In genomic region chr8:94214252-94215173, GRCm38 (mm10) we compare ENCODE assay signal across 8 mouse cellular contexts. TPM values are rescaled to one million over a fixed set of nuclear protein-coding genes. Genes with fewer than 3 reads are reported as not detected.
DNase-seq lines count a peak whose midpoint lies in the region; ATAC-seq lines count a peak whose summit lies in the region.

Gene Nup93 (plus strand): TSS chr8:94214564.

- no peaks in the 10 kb centered on the region for H3K9me3 ChIP-seq in lung, embryonic 16.5 days (ENCODE audit: control insufficient read depth, low read length)

- peaks cover 13% of the 10 kb centered on the region for H3K4me1 ChIP-seq in lung, embryonic 16.5 days (replicated peaks; ENCODE audit: control insufficient read depth, insufficient read depth, low read length)

- WGBS in lung, embryonic 16.5 days = under 1% methylated on average over 62 of the region's 68 CpGs

- H3K4me2 ChIP-seq in lung, embryonic 16.5 days (ENCODE audit: low read depth, low read length) = peak within 1 kb of the TSS; percentile 83

- peak within 1 kb of the TSS; percentile 82 for H3K4me3 ChIP-seq in lung, embryonic 16.5 days (ENCODE audit: low read length)

- DNase-seq in MEL-GATA-1-ER (ENCODE audit: extremely low read depth, low read depth) = peak; percentile 95
- peak; percentile 98 for DNase-seq in cerebellum, adult 8-10 months
- DNase-seq in forelimb bud, embryonic 11.5 days (ENCODE audit: low read depth, low spot score) = peak; percentile 97
- peak; percentile 95 for DNase-seq in layer of hippocampus, adult 9-10 months (ENCODE audit: low spot score)
- DNase-seq in ovary, postnatal 10 days (ENCODE audit: low spot score) = peak; percentile 92
- peak; percentile 91 for DNase-seq in thymus, postnatal 10 days (ENCODE audit: low spot score in 2 of 2)

- H3K36me3 ChIP-seq in lung, embryonic 16.5 days (ENCODE audit: control insufficient read depth, insufficient read depth, low read length) = no peaks in the 10 kb centered on the region

- H3K9ac ChIP-seq in lung, embryonic 16.5 days (ENCODE audit: low read length) = peak within 1 kb of the TSS; percentile 80

- H3K27me3 ChIP-seq in lung, embryonic 16.5 days (ENCODE audit: control insufficient read depth, insufficient read depth, low read depth, low read length) = no peaks in the 10 kb centered on the region

- H3K27ac ChIP-seq in lung, embryonic 16.5 days (ENCODE audit: low read length) = peak within 1 kb of the TSS; percentile 43; the same call in 1 of the 2 replicates

- peak; percentile 94 to 98 for ATAC-seq in hematopoietic stem cell, adult 5-6 weeks (replicated peaks in 1 of 2; ENCODE audit: insufficient read depth in 1 of 2, low FRiP score in 2 of 2, low TSS enrichment in 1 of 2, low read depth in 1 of 2, poor library complexity in 2 of 2, severe bottlenecking in 2 of 2)
- peak; percentile 99 for ATAC-seq in lung, embryonic 16.5 days (ENCODE audit: low read depth)

RNA-seq across cellular contexts. Expression of gene Nup93, which starts in this region (rescaled TPM):
- 29.3 and 31.3 TPM in 2 replicates for total RNA-seq in hematopoietic stem cell, adult 5-6 weeks (2017)
- 80.2 and 86.2 TPM in 2 replicates for polyA plus RNA-seq in lung, embryonic 16.5 days (2015; fragmentation: Nextera tagmentation; extraction: Ambion mirVana)

Comparison
In these comparisons a context has a peak if more than half of its experiments do, and no peak if none do; other contexts are left out.
1. Peak in every context shown above with its lines: DNase-seq, ATAC-seq, H3K4me3 ChIP-seq and H3K27ac ChIP-seq.